Mouse (Mus musculus): ENCODE results near the gene Safb.
"Not testable (repeated sequence)": the region's sequence is repeated elsewhere in the genome, so short reads cannot be mapped to it uniquely, and the experiment has no call there.

The Safb gene

DNA sequence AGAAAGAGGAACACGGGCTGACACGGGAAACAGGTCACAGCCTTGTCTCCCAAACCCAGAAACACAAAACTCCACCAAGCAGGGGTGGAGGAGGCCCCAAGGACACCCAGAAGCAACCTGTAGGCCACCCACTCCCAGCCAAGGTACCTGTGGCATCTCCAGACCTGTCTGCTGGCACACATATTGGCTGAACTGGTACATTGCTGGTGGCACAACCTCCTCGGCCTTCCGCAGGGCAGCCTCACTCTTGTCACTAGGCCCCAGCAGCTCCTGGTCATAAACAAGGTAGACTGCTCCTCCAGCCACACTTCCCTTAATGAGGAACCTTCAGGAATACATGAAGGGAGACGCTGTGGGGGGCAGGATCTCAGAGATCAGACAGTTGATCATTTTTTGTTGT, 24.1 kb downstream of the Safb start:
- DNase-seq (ENCODE audit: low read depth in 1 of 2, low spot score in 2 of 2): no peak

- peak; percentile 81 to 89 for DNase-seq (ENCODE audit: low read depth in 1 of 2, low spot score in 2 of 2)
Measured at GRCm38 (mm10) chr17:56609452-56610171, 25.0 kb downstream of the Safb start, which contains the start of gene 2410015M20Rik. 2410015M20Rik (minus strand) TSS chr17:56609771.

- DNase-seq (ENCODE audit: low read depth in 1 of 2, low spot score in 2 of 2): no peak
Measured at GRCm38 (mm10) chr17:56611323-56611722, 26.7 kb downstream of the Safb start.

- no peak for DNase-seq (ENCODE audit: low read depth in 1 of 2, low spot score in 2 of 2)
Measured at GRCm38 (mm10) chr17:56611861-56612564, 27.4 kb downstream of the Safb start.

GRCm38 (mm10) chr17:56612565-56612939, 27.9 kb downstream of the Safb start:
- not testable (repeated sequence) for DNase-seq (ENCODE audit: low read depth in 1 of 2, low spot score in 2 of 2)

GRCm38 (mm10) chr17:56613236-56613844, 28.7 kb downstream of the Safb start, which contains the start of gene Rpl36:
Rpl36 (plus strand) TSS chr17:56613416.
- DNase-seq (ENCODE audit: low read depth in 1 of 2, low spot score in 2 of 2): peak; percentile 70 to 89

- not testable (repeated sequence) for DNase-seq (ENCODE audit: low read depth in 1 of 2, low spot score in 2 of 2)
Measured at GRCm38 (mm10) chr17:56613893-56614292, 29.3 kb downstream of the Safb start.

DNA sequence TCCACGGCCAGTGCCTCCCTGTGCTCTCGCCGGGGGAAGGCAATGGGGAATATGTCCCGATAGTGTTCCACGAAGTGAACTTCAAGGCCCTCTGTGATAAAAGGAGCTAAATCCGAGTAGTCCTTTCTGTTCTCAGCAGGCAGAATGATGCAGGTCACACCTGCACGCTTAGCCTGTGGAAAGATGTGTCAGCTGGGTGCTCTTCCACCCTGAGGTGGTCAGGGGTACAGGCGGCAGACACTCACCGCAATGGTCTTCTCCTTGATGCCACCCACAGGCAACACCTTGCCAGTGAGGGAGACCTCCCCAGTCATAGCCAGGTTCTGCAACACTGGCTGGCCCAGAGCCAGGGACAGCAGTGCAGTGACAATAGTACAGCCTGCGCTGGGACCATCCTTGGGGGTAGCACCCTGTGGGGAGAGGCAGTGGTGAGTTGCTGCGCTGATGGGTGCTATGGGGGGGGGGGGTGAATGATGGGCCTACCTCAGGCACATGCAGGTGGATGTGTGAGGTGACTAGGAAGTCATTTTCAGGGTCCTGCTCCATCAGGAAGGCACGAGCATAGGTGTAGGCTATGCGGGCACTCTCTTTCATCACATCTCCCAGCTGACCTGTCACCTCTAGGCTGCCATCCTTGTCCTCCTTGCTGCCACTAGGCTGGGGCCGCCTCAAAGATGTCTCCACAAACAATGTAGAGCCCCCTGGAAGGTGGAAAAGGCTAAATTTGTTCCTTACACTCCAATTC, 29.9 kb downstream of the Safb start:
- no peak for DNase-seq (ENCODE audit: low read depth in 1 of 2, low spot score in 2 of 2)

GRCm38 (mm10) chr17:56615136-56615784, 30.6 kb downstream of the Safb start:
- DNase-seq (ENCODE audit: low read depth in 1 of 2, low spot score in 2 of 2): no peak

DNA sequence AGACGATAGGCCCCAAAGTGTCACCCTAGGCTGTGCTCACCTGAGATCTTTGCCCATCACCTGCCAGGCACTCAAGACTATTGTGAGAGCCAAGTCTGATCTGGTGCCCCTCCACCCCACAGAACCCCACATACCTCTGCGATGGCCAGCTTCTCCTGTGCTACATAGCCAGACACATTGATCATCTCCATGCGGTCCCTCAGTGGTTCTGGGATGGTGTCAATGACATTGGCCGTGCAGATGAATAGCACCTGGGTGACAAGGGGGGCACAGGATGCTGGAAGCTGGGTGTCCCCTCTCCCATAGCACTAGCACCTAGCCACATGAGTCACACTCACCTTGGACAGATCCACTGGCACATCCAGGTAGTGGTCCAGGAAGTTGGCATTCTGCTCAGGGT, 31.2 kb downstream of the Safb start:
- no peak for DNase-seq (ENCODE audit: low read depth in 1 of 2, low spot score in 2 of 2)

- no peak for DNase-seq (ENCODE audit: low read depth in 1 of 2, low spot score in 2 of 2)
Measured at GRCm38 (mm10) chr17:56616725-56617124, 32.1 kb downstream of the Safb start.

- DNase-seq (ENCODE audit: low read depth in 1 of 2, low spot score in 2 of 2): no peak
Measured at GRCm38 (mm10) chr17:56617628-56618027, 33.0 kb downstream of the Safb start.

DNA sequence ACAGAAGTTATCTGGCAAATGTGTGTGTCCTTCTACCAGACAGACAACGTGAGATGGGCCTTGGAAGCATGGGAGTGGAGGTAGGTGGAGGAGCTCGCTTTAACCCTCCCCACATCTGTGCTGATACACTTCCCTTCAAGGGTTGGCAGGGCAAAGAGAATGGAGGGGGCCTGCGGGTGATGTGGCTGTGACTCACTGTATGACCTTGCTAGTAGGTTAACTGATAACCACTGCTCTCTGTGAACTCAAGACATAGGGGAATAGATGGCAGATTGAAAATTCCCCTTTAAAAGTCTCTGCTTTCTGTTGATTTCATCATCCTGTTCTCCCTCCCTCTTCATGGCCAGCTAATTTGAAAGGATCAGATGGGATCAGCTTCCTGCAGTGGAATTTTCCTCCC, 40.9 kb downstream of the Safb start:
- no peak for DNase-seq (ENCODE audit: low read depth in 1 of 2, low spot score in 2 of 2)

GRCm38 (mm10) chr17:56626260-56626659, 41.6 kb downstream of the Safb start:
- DNase-seq (ENCODE audit: low read depth in 1 of 2, low spot score in 2 of 2): no peak

GRCm38 (mm10) chr17:56626754-56627470, 42.3 kb downstream of the Safb start, which contains the start of gene Lonp1:
Lonp1 (minus strand) TSS chr17:56626887.
- peak; percentile 76 to 86 for DNase-seq (ENCODE audit: low read depth in 1 of 2, low spot score in 2 of 2)

DNA sequence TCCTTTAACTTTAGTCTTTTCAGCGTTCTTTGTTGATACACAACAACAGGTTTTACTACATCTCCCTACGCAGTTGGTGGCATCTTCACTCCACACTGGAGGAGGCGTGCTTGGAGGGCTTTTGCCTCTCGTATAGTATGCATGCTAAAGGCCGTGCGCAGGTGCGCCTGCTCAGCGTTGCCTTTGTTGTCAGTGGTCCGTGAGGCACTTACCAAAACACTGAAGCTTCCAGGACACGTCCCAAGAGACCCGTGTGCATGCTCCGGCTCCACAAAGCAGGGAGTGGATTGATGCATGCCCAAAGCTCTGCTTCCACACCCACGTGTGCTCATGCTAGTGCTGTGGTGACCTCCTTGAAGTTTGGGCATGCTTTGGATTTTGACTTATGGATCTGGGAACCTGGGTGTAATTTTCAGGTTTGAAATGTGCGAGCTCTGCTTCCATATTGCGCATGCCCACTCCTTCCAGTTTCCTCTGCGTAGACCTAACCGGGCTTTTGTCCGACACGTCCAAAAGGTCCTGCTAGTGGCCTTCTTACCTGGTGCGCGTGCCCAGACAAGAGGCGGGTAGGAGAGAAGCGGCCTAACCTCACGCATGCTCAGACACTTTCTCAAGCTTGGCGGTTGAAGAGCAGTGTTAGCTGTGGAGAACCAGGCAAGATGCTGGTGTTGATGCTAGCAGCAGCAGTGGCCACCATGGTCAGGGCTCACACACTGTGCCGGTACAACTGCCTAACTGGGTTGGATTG, 43.1 kb downstream of the Safb start, which contains the start of gene Catsperd:
Catsperd (plus strand) TSS at position 614 of the 748 bp plus-strand sequence.
- DNase-seq (ENCODE audit: low read depth in 1 of 2, low spot score in 2 of 2): no peak

DNA sequence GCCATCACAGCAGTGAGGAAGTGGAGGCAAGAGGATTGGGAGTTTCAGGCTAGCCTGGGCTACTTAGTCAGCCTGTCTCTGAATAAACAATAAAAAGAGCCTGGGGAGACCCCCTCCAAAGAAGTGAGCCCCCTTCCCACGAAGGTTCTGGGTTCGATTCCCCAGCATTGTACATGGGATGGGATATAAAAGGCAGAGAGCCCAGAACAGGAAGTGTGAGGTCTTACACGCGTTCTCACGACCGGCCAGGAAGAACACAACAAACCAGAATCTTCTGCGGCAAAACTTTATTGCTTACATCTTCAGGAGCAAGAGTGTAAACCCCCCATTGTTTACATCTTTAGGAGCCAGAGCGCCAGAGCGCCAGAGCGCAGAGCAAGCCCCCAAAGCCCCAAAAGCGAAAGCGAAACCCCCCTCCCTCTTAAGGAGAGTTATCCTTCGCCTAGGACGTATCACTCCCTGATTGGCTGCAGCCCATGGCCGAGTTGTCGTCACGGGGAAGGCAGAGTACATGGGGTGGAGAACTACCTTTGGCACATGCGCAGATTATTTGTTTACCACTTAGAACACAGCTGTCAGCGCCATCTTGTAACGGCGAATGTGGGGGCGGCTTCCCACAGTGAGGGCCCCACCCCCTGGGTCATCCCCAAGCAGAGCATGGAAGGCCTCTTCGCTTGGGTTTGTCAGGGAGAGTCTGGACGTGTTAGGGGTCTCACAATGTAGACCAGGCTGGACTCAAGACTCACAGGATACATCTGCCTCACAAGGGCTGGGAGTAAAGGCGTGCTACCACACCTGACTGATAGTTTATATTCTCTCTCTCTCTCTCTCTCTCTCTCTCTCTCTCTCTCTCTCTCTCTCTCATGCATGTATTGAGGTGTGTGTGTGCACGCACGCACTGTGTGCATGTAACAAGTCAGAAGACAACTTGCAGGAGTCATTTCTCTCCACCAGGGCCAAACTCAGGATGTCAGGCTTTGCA, 45.5 kb downstream of the Safb start:
- not testable (repeated sequence) for DNase-seq (ENCODE audit: low read depth in 1 of 2, low spot score in 2 of 2)

DNA sequence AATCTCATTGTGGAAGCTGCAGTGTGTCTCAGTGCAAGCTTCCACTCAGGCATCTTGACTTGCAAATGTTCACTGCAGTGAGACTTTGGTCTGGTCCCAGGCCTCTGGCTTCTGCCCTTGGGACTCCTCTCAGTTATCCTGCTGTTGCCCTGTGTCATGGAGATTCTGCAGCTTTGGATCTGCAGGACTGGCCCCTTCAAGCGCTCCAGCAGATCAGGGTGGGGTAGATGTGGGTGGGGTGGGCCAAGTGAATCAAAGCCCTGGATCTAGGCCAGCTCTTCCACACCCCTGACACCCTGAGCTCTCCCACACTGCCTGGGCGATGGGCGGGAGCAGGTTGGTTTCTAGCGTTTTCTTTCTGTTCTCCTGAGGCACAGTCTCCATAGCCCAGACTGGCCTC, 47.2 kb downstream of the Safb start:
- no peak for DNase-seq (ENCODE audit: low read depth in 1 of 2, low spot score in 2 of 2)

All from monocyte, adult 2 months (primary cell).